Mouse (Mus musculus) ES-Bruce4 (cell line): Measurements from ENCODE around the gene Astl.

Experiments used
- CTCF ChIP-seq: IDR thresholded peaks from one replicate; pipeline ENCODE4 v1.8.1; 2011; ENCODE audit warnings: low read depth, low read length
- POLR2A ChIP-seq: IDR thresholded peaks from one replicate; pipeline ENCODE4 v1.8.1; 2011; ENCODE audit warnings: low read length; ENCODE audit not compliant: insufficient read depth

- TF ChIP-seq CTCF (no peak), POLR2A (no peak)
These were observed 38.1 kb downstream of the Astl start for GRCm38 (mm10) chr2:127376423-127377051.
